Mouse (Mus musculus) megakaryocyte progenitor cell, adult 5-6 weeks (primary cell): ENCODE measurements around the gene Gpatch8. TPM values are rescaled to one million over a fixed set of nuclear protein-coding genes. Genes with fewer than 3 reads are reported as not detected.

Source experiments
- ATAC-seq: replicated peaks from 2 replicates; pipeline ENCODE4 v1.8.0; 2016; ENCODE audit warnings: mild to moderate bottlenecking, moderate TSS enrichment, inconsistent platforms; ENCODE audit not compliant: poor library complexity
- total RNA-seq, 2 experiments: library from RNA; stranded (forward) in 1 of 2; stranded (reverse) in 1 of 2; fragments of 157-497, 149-512 nt in 1 of 2; fragments of 200-1000 nt in 1 of 2; gene quantifications; 2 replicates each; pipeline versions ENCODE4 v1.2.3 to v1.2.4; 2015 to 2017

Gpatch8 gene
- total RNA-seq, 2 experiments from 2014 or later = 17.4 to 24.4 TPM

- ATAC-seq = no peak
Observed at GRCm38 (mm10) chr11:102510226-102510625, 46.0 kb downstream of the Gpatch8 start.

DNA sequence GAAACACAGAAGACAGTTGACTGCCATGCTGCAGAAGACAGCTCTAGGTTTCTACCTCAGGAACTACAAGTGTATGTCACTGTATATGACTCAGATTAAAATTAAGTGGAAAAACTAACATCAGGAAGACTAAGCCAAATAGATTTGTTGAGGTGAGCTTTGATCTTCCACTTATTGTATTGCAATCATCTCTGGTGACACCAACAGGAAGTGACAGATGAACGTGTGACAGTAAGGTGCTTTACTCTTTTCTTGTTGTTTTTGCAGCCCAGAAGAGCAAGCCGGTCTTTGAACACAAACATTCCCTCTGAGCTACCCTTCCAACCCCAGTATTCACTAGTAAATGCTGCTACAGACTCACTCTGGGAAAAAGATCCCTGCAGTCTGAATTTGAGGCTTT lies 59.5 kb downstream of the Gpatch8 start:
- ATAC-seq = no peak

- no peak for ATAC-seq
Observed at GRCm38 (mm10) chr11:102496206-102496605, 60.0 kb downstream of the Gpatch8 start.

GRCm38 (mm10) chr11:102495742-102496141 lies 60.5 kb downstream of the Gpatch8 start:
- no peak for ATAC-seq

DNA sequence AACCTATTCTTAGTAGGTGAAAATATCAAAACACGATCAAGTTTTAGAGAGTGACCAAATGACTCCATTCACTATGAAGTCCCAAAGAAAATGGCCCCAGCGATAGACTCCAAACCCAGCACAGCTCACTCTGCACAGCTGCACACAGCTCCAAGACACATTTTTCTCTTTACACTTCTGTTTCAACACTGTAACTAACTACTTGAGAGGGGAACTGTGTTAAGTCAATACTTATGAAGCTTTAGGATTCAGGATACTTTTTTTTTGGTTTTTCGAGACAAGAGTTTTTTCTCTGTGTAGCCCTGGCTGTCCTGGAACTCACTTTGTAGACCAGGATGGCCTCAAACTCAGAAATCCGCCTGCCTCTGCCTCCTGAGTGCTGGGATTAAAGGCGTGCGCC lies 61.1 kb downstream of the Gpatch8 start:
- ATAC-seq = no peak

DNA sequence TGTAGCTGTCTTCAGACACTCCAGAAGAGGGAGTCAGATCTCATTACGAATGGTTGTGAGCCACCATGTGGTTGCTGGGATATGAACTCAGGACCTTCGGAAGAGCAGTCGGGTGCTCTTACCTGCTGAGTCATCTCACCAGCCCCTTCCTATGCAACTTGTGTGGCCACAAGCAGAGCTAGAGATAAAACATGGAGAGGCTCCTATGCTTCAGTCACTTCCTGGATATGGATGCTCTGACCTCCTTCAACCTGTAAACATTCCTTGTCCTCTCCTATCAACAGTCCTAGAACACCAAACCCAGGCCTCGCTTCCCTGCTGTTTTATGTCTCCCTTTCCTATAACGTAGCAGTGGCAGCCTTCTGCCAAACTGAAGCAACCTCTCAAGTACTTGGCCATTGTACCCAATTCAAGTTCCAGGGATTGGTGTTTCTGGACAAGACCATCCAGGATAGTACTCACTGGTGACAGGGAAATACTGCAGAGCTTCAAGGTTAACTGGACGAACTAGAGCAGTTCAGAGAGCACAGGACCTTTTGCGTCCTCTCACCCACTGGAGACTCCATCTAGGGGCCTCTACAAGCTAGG lies 62.0 kb downstream of the Gpatch8 start:
- ATAC-seq = no peak

GRCm38 (mm10) chr11:102493241-102493640 lies 63.0 kb downstream of the Gpatch8 start:
- ATAC-seq = no peak

GRCm38 (mm10) chr11:102487901-102488300 lies 68.3 kb downstream of the Gpatch8 start:
- peak; percentile 34; the same call in 1 of the 2 replicates for ATAC-seq

- peak; percentile 90 for ATAC-seq
Observed at GRCm38 (mm10) chr11:102486733-102487386, 69.3 kb downstream of the Gpatch8 start.

DNA sequence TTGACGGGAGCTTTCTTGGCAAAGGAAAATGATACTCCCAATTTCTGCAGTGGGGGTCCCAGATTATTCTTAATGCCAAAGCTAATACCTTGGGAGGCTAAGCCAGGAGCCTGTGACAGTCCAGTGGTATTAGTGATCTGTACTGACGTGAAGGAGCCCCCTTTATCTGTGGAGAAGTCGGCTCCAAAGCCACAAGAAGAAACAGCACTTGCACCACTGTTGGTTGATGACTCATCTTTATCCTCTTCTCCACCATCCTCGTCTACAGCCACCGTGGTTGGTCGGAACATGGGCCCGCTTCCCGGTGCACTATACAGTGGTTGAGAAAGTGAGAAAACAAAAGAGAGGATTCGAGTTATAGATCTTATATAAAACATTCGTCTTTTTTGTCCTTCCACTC lies 74.4 kb downstream of the Gpatch8 start:
- ATAC-seq = no peak

- no peak for ATAC-seq
Observed at GRCm38 (mm10) chr11:102480897-102481296, 75.3 kb downstream of the Gpatch8 start.

DNA sequence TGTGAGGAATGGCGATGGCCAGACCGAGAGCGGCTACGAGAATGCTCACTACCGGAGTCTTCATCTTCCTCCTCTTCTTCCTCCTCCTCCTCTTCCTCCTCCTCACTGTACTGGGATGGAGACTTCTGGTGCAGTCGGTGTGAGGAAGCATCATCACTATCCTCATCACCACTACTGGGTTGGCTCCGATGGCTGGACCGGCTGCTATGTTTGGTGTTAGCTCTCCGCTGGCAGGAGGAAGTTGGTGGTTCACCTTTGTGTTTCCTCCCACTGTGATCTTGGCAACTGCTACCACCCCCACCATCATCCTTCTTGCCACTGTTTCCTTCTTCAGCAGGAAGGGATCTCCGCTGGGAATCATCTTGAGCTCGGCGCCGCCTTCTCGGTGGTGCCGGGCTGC lies 76.1 kb downstream of the Gpatch8 start:
- no peak for ATAC-seq

- no peak for ATAC-seq
Observed at GRCm38 (mm10) chr11:102479581-102479980, 76.6 kb downstream of the Gpatch8 start.

- no peak for ATAC-seq
Observed at GRCm38 (mm10) chr11:102478671-102479070, 77.5 kb downstream of the Gpatch8 start.

- peak; percentile 67 for ATAC-seq
Observed at GRCm38 (mm10) chr11:102475027-102475426, 81.2 kb downstream of the Gpatch8 start.

GRCm38 (mm10) chr11:102469648-102470357 lies 86.4 kb downstream of the Gpatch8 start, which contains the start of gene Itga2b:
Itga2b (minus strand) TSS chr11:102470122.
- peak; percentile 58 for ATAC-seq

- ATAC-seq = peak; percentile 91
Observed at GRCm38 (mm10) chr11:102467041-102467631, 89.1 kb downstream of the Gpatch8 start.

GRCm38 (mm10) chr11:102465713-102466436 lies 90.3 kb downstream of the Gpatch8 start:
- no peak for ATAC-seq

DNA sequence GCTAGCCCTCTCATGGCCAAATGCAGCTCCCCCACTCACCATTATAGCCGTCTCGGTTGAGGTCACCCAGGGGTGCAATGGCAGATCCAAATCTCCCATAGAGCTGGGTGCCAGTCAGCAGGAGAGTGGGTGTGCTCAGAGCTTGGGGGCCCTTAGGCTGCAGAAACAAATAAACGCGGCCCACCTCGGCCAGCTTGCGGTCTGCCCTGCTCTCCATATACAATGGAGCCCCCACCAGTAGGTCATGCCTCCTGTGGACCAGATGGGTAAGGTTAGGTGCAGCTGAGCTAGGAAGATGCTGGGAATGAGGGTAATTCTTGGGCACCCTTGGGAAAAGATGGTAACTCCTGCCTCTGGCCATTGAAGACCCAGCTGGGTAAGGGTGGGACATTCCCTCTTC lies 91.3 kb downstream of the Gpatch8 start:
- no peak for ATAC-seq

GRCm38 (mm10) chr11:102461764-102462163 lies 94.4 kb downstream of the Gpatch8 start:
- no peak for ATAC-seq

DNA sequence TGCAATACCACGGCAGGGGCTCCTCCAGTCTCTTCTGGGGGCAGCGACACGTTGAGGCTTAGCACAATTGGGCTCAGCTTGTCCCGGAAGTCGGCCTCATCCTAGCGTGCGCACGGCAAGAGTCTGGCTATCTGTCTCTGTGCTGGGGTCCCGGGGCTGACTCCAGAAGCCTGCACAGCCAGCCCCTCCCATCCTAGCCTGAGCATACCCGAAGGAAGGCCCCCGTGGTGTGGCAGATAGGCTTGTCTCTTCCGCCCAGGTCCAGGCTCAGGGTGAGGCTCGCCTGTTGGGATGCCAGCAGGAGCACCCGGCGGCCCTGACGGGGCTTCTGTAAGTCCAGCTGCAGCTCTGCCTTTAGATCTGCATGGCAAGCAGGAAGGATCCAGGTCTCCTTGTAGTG lies 95.7 kb downstream of the Gpatch8 start:
- no peak for ATAC-seq
